Comparison of ENCODE assay signal across 17 mouse cellular contexts in the genomic region with DNA sequence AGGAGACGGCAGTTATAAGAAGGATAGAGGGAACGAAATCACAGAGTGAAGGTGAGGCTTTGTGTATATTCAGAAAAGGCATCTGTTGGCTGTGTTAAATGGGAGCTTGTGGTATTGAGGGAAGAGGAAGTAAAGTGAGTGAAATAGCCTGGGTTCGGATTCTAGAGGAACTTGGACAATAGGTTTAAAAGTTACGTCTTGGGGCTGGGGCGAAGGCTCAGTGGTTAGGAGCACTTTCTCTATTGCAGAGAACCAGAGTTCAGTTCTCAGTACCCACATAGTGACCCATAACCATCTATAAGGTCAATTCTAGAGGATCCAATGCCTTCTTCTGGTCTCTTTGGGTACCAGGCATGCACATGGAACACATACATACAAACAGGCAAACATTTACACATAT.
"Had no signal": no experiment of that assay in that cellular context is flagged by ENCODE, and none has a peak within 500 bp of the region (broad histone marks: within the 10 kb centered on the region; RNA-seq: fewer than 3 reads in every experiment).

No protein-coding gene starts in this region.

- DNase-seq: lung, adult 18-20 months; lung, embryonic 14.5 days; lung, postnatal 10 days; lung, postnatal 4 days; right cerebral cortex, adult 18-20 months; right cerebral cortex, postnatal 25 days; right cerebral cortex, postnatal 4 days; spleen, adult 18-20 months; thymus, adult 18-20 months; thymus, postnatal 25 days; thymus, postnatal 4 days had no signal

- H3K4me2 ChIP-seq: liver, embryonic 12.5 days; lung, embryonic 14.5 days; midbrain, embryonic 12.5 days; neural tube, embryonic 12.5 days had no signal

- H3K36me3 ChIP-seq: liver, embryonic 12.5 days had no signal

- H3K27ac ChIP-seq: liver, embryonic 12.5 days; liver, embryonic 14.5 days; midbrain, embryonic 10.5 days; midbrain, embryonic 12.5 days; neural tube, embryonic 12.5 days had no signal

- ATAC-seq: liver, embryonic 12.5 days; midbrain, embryonic 16.5 days had no signal

- H3K4me3 ChIP-seq: liver, embryonic 12.5 days; midbrain, embryonic 10.5 days; midbrain, embryonic 12.5 days; neural tube, embryonic 12.5 days had no signal

- H3K4me1 ChIP-seq: liver, embryonic 12.5 days had no signal

- H3K27me3 ChIP-seq: liver, embryonic 12.5 days; midbrain, embryonic 12.5 days; neural tube, embryonic 12.5 days had no signal
